Mouse (Mus musculus) embryonic facial prominence, embryonic 11.5 days (tissue): Measurements from ENCODE around the gene Deaf1. TPM values are rescaled to one million over a fixed set of nuclear protein-coding genes. Genes with fewer than 3 reads are reported as not detected.
A peak's percentile ranks its signal among the peaks of the same experiment; 100 is the strongest.

Source experiments
- ATAC-seq: fragments of 200-750 bp; cut with Nextera tagmentation; replicated peaks from 2 replicates; pipeline ENCODE4 v1.8.0; 2017; ENCODE audit warnings: low read depth; ENCODE audit not compliant: insufficient number of reproducible peaks, low FRiP score, low TSS enrichment
- DNase-seq: peaks from one replicate; pipeline ENCODE4 v3.0.0-alpha.2; 2015; ENCODE audit warnings: low spot score
- H3K27ac ChIP-seq: fragments of 300-500 bp; sonication (generic); replicated peaks from 2 replicates; pipeline ENCODE4 v1.5.1; 2014; ENCODE audit warnings: mild to moderate bottlenecking, low read depth, low read length, control low read depth
- H3K27me3 ChIP-seq: fragments of 300-500 bp; sonication (generic); 2 replicates; pipeline ENCODE4 v1.6.1; 2014; ENCODE audit warnings: mild to moderate bottlenecking, low read length, moderate library complexity, mixed read lengths; ENCODE audit not compliant: control insufficient read depth, insufficient read depth
- H3K36me3 ChIP-seq: fragments of 300-500 bp; sonication (generic); replicated peaks from 2 replicates; pipeline ENCODE4 v1.6.1; 2014; ENCODE audit warnings: low read depth, mild to moderate bottlenecking, low read length, moderate library complexity, mixed read lengths; ENCODE audit not compliant: control insufficient read depth, insufficient read depth
- H3K4me1 ChIP-seq: fragments of 300-500 bp; sonication (generic); 2 replicates; pipeline ENCODE4 v1.6.1; 2014; ENCODE audit warnings: low read length, mixed read lengths; ENCODE audit not compliant: control insufficient read depth, insufficient read depth
- H3K4me2 ChIP-seq: fragments of 300-500 bp; sonication (generic); 2 replicates; pipeline ENCODE4 v1.6.1; 2014; ENCODE audit warnings: low read depth, mild to moderate bottlenecking, control low read depth, low read length, moderate library complexity
- H3K4me3 ChIP-seq: fragments of 300-500 bp; sonication (generic); 2 replicates; pipeline ENCODE4 v1.5.1; 2014; ENCODE audit warnings: low read depth, low read length, control low read depth
- H3K9ac ChIP-seq: fragments of 300-500 bp; sonication (generic); replicated peaks from 2 replicates; pipeline ENCODE4 v1.6.1; 2014; ENCODE audit warnings: mild to moderate bottlenecking, control low read depth, low read length
- H3K9me3 ChIP-seq: fragments of 300-500 bp; sonication (generic); replicated peaks from 2 replicates; pipeline ENCODE4 v1.6.1; 2016; ENCODE audit warnings: mild to moderate bottlenecking, low read length, inconsistent platforms, mixed read lengths; ENCODE audit not compliant: control insufficient read depth
- WGBS: fragments of 180-500 bp; shearing (Covaris S2); extraction: QIAGEN DNeasy Blood & Tissue Kit; methylation state at CpG from one replicate; pipeline ENCODE4 v1.1.7; 2014; 5-methylcytosine and 5-hydroxymethylcytosine counted together
- polyA plus RNA-seq: library from polyadenylated mRNA; unstranded; fragments of >200 nt; fragmentation: Nextera tagmentation; extraction: Ambion mirVana; gene quantifications from 2 replicates; pipeline ENCODE4 v1.2.1, GENCODE M21; 2014

Deaf1 gene
- polyA plus RNA-seq, 1 experiment from 2014 or later: 53.9 TPM

DNA sequence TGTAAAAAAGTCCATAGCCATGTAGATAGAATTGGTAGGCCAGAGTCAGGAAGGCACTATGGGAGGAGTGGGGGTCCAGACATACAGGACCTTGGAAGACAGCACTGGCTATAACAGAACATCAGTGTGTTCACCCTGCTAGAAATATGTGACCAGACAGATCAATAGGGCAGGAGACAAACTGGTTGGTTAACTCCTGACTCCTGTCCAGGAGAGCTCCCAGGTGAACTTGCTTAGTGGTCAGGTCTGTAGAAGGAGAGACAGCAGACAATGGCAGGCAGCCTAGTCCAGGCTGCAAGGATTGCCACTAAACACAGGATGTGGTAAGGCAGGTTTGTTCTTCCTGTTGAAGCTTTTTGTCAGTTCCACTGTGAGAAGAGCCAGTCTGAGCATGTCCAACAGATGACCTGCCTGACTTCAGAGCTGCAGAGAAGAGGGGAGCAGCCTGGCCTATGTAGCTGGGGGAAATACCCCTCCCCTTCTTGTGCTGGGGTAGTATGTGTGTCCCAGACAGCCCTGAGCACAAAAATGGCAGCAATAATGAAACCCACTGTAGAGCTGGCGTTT is 24.7 kb downstream of the Deaf1 start:
- Histone ChIP-seq H3K9me3 (no peaks in the 10 kb centered on the region), H3K9ac (no peak overlapping the region), H3K4me2 (no peak overlapping the region), H3K36me3 (peaks cover 9% of the 10 kb centered on the region), H3K4me3 (no peak overlapping the region), H3K27ac (no peak overlapping the region), H3K4me1 (no peaks in the 10 kb centered on the region), H3K27me3 (no peaks in the 10 kb centered on the region)
- no peak for ATAC-seq
- no peak for DNase-seq
- 72% methylated on average over 1 of the region's 1 CpGs for WGBS

DNA sequence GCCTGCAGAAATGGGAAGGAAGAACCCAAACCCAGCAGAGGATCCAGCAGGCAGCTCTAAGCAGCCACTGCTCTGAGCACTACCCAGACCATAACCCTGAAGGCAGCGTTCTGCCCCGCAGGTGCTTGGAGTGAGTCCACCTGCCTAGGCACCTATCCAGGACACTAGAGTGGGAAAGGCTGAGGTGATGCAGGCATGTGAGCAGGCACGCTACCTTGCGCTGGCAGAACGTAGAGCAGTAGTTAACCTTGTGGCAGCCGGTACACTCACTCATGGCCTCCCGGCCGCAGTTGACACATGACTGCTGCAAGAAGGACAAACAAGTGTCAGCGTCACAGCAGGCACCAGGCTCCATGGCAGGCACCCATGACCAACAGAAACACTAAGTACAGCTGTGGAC is 26.1 kb downstream of the Deaf1 start:
- H3K4me2 ChIP-seq: no peak overlapping the region
- no peak for ATAC-seq
- DNase-seq: no peak
- H3K9me3 ChIP-seq: no peaks in the 10 kb centered on the region
- H3K4me3 ChIP-seq: no peak overlapping the region
- H3K27ac ChIP-seq: no peak overlapping the region
- no peaks in the 10 kb centered on the region for H3K4me1 ChIP-seq
- H3K27me3 ChIP-seq: no peaks in the 10 kb centered on the region
- H3K36me3 ChIP-seq: peaks cover 5% of the 10 kb centered on the region
- WGBS: 97% methylated on average over 9 of the region's 9 CpGs
- H3K9ac ChIP-seq: no peak overlapping the region

DNA sequence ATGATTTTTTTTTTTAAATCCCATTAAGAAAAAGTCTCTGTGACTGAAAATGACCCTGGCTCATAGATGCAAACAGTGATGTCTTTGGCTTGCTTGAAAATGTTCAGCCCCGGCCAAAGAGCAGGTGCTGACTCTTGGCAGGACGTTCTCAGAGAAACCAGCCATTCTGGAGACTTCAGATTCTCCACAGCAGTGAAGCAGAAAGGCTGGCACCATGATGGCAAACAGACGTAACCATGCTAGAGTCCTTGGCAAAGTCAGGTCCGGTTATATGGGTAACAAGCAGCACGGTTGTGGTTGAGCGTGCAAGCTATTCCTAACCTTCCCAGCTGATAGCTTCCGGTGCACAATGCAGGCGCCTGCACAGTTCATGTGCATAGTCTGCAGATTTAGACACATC is 28.3 kb downstream of the Deaf1 start:
- no peak overlapping the region for H3K4me2 ChIP-seq
- H3K36me3 ChIP-seq: peaks cover 5% of the 10 kb centered on the region
- no peaks in the 10 kb centered on the region for H3K9me3 ChIP-seq
- DNase-seq: no peak
- peaks cover 13% of the 10 kb centered on the region for H3K27me3 ChIP-seq
- H3K27ac ChIP-seq: no peak overlapping the region
- no peak overlapping the region for H3K4me3 ChIP-seq
- 0 out of 2 replicates have a peak, but pooled peaks cover under 1% of the 10 kb centered on the region for H3K4me1 ChIP-seq
- 90% methylated on average over 8 of the region's 8 CpGs for WGBS
- ATAC-seq: no peak
- no peak overlapping the region for H3K9ac ChIP-seq

DNA sequence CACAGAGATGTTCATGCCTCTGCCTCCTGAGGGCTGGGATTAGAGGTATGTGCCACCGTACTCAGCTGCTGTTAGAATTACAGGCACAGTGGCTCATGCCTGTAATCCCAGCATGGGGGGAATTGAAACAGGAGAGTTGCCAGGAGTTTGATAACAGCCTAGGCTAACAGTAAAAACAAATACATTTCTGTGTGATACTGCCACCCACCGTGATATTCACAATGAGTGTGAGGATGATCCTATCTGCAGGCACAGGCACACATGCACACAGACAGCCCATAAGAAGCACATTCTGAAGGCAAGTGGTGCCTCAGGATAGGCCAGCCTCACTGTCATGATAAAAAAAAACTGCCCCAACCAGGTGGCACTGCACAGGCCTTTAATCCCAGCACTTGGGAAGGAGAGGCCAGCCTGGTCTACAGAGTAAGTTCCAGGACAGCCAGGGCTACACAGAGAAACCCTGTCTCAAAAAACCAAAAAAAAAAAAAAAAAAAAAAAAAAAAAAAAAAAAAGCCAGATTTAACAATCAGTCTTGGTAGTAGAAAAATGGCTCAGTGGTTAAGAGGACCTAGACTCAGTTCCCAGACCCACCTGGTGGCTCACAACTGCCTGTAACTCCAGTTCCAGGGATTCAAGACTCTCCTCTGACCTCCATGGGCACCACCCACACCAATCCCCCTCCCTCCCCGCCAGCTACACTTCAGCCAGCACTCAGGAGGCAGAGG is 29.4 kb downstream of the Deaf1 start:
- WGBS: 87% methylated on average over 3 of the region's 3 CpGs
- peaks cover 6% of the 10 kb centered on the region; the same call in 1 of the 2 replicates for H3K4me1 ChIP-seq
- no peak overlapping the region for H3K4me3 ChIP-seq
- peaks cover 24% of the 10 kb centered on the region for H3K27me3 ChIP-seq
- H3K4me2 ChIP-seq: no peak overlapping the region
- ATAC-seq (no peak), DNase-seq (no peak)
- no peaks in the 10 kb centered on the region for H3K9me3 ChIP-seq
- peaks cover 5% of the 10 kb centered on the region for H3K36me3 ChIP-seq
- H3K27ac ChIP-seq: no peak overlapping the region
- H3K9ac ChIP-seq: no peak overlapping the region

DNA sequence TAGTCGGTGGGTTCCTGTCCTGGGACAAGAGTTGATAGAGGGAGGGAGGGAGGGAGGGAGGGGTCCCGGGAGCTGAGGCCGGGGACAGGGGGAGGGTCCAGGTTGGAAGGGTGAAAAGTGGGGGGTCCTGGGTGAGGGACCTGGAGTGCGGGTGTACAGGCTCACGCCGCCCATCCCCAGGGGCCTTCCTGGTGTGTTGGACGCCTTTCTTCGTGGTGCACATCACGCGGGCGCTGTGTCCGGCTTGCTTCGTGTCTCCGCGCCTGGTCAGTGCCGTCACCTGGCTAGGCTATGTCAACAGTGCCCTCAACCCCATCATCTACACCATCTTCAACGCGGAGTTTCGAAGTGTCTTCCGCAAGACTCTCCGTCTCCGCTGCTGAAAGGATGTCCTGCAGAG is 33.0 kb downstream of the Deaf1 start:
- Histone ChIP-seq H3K9ac (no peak overlapping the region; the same call in 1 of the 2 replicates), H3K4me2 (peak overlapping the region; percentile 70), H3K36me3 (no peaks in the 10 kb centered on the region), H3K27ac (no peak overlapping the region), H3K4me1 (peaks cover 6% of the 10 kb centered on the region; the same call in 1 of the 2 replicates), H3K9me3 (no peaks in the 10 kb centered on the region), H3K4me3 (peak overlapping the region; percentile 38), H3K27me3 (peaks cover 34% of the 10 kb centered on the region)
- ATAC-seq (no peak), DNase-seq (peak; percentile 29)
- 9% methylated on average over 22 of the region's 22 CpGs for WGBS

DNA sequence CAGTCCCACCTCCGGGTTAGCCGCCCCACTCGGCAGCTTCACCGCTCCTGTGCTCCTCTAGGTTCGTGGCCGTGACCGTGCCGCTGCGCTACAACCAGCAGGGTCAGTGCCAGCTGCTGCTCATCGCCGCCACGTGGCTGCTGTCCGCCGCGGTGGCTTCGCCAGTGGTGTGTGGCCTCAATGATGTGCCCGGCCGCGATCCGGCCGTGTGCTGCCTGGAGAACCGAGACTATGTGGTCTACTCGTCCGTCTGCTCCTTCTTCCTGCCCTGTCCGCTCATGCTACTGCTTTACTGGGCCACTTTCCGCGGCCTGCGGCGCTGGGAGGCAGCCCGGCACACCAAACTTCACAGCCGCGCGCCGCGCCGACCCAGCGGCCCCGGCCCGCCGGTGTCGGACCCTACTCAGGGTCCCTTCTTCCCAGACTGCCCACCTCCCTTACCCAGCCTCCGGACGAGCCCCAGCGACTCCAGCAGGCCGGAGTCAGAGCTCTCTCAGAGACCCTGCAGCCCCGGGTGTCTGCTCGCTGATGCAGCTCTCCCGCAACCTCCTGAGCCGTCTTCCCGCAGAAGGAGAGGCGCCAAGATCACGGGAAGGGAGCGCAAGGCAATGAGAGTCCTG is 33.5 kb downstream of the Deaf1 start:
- no peak overlapping the region for H3K27ac ChIP-seq
- H3K27me3 ChIP-seq: peaks cover 34% of the 10 kb centered on the region
- H3K9me3 ChIP-seq: no peaks in the 10 kb centered on the region
- peak overlapping the region; percentile 38 for H3K4me3 ChIP-seq
- under 1% methylated on average over 53 of the region's 53 CpGs for WGBS
- peak overlapping the region; percentile 57 for H3K9ac ChIP-seq
- peak overlapping the region; percentile 70 for H3K4me2 ChIP-seq
- H3K36me3 ChIP-seq: no peaks in the 10 kb centered on the region
- peaks cover 6% of the 10 kb centered on the region; the same call in 1 of the 2 replicates for H3K4me1 ChIP-seq
- ATAC-seq: no peak
- DNase-seq: peak; percentile 42

DNA sequence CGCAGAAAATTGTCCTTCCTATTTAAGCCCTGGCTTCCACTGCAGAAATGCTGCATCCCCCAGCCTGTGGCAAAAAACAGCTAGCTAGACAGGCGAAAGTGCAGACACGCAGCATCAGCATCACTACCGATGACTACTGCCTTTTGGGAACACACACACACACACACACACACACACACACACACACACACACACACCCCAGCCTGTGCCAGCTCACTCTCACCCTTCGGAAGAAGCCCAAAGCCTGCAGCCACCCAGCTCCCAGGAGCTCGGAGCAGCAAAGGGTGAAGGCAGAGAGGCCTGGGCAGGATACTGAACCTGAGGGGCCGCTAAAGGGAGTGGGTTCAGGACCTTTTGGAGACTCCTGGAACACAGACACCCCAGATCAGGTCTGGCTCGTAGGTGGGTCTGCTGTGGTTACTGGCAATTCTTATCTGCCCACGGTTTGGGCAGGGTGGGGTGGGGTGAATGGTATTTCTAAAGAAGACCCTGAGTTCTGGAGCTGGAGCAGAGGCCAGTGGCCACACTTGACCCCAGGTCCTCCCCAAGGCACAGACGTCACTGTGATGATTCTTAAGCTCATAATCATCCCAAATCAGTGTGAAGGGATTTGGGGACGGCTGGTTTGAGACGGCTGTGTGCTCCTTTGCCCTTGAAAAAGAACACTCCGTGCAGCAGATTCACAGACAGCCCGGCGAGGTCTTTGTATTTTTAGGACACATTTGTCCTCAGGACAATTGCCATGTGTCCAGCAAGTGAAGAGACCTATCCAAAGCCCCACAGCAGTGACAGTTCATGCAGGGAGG is 34.7 kb downstream of the Deaf1 start:
- Histone ChIP-seq H3K4me3 (peak overlapping the region; percentile 43), H3K4me1 (peaks cover 6% of the 10 kb centered on the region; the same call in 1 of the 2 replicates), H3K4me2 (peak overlapping the region; percentile 78), H3K36me3 (no peaks in the 10 kb centered on the region), H3K27me3 (peaks cover 34% of the 10 kb centered on the region), H3K9me3 (no peaks in the 10 kb centered on the region), H3K27ac (no peak overlapping the region), H3K9ac (no peak overlapping the region; the same call in none of the 2 replicates)
- WGBS: 25% methylated on average over 15 of the region's 15 CpGs
- DNase-seq: no peak
- no peak for ATAC-seq
